Mouse (Mus musculus) heart, postnatal 25 days (tissue): ENCODE measurements around the gene Muc15. TPM values are rescaled to one million over a fixed set of nuclear protein-coding genes. Genes with fewer than 3 reads are reported as not detected.

Source experiments
- DNase-seq: peaks from one replicate; pipeline ENCODE4 v3.0.0; 2022; ENCODE audit warnings: low spot score
- intact Hi-C: fragments of 180-260 bp; cut with DNase I; formaldehyde crosslinking; loops from one replicate; pipeline ENCODE4 v1.15.1; 2025
- total RNA-seq, 2 experiments: library from RNA; stranded (reverse); gene quantifications; 2 replicates each; pipeline ENCODE4 v1.2.3; 2021

The Muc15 gene
- total RNA-seq, result not detected

GRCm38 (mm10) chr2:110721290-110721753 lies at the start of gene Muc15:
TSS of gene Muc15 (plus strand) at chr2:110721340.
- DNase-seq, result no peak
- intact Hi-C loops, result no loop called here

- intact Hi-C loops, result no loop called here
- DNase-seq, result no peak
These were observed 11.7 kb upstream of the Muc15 start for GRCm38 (mm10) chr2:110709436-110709835.

DNA sequence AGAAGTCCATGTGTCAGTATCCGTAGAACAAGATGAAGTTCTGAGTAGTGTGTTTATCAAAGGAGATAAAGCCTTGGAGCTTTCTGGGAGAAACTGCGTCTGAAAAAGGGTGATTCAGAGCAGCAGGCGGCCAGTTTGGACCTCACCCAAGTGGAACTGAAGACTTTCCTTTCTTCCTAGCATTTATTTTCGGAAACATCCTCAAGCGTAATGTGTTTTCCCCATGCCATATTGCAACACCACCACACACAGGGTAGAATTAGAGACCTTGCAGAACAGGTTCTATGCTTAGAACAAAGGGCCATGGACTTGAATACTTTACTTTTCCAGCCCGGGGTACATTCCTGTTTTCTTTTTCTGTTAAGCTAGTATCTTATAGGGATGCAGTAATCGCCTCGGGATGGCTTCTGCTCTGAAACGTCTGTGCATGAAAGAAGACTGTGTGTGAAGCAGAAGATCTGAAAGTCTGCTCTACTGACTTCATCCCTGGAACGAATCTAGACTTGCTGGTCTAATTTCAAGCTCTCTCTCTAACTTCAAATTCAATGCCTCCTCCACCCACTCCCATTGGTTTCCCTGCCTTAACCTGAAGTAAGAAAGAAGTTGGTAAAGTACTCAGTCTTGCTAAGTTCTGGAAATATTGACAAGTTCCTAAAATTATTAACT lies 11.0 kb upstream of the Muc15 start:
- DNase-seq, result peak; percentile 16
- intact Hi-C loops, result no loop called here

DNA sequence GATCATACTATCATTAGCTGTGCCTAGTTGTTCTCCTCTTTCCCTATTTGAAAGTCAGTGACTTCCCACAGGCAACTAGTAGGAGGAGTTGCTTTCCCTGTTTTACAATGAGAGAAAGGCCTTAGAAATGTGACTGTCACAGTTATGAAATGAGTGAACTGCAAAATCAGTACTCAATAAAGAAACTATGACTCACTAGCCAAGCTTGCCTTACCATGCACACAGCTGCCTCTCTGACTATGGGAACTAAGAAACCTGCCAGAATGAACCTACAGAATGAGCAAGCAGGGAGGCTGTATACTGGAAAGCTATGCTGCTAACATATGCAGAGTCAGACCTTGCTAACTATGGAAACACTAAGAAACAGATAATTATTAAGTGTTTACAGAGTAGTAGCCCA lies 2.1 kb upstream of the Muc15 start:
- no peak for DNase-seq
- intact Hi-C loops, result no loop called here

GRCm38 (mm10) chr2:110722208-110722607 lies 1.1 kb downstream of the Muc15 start:
- no peak for DNase-seq
- intact Hi-C loops, result no loop called here

DNA sequence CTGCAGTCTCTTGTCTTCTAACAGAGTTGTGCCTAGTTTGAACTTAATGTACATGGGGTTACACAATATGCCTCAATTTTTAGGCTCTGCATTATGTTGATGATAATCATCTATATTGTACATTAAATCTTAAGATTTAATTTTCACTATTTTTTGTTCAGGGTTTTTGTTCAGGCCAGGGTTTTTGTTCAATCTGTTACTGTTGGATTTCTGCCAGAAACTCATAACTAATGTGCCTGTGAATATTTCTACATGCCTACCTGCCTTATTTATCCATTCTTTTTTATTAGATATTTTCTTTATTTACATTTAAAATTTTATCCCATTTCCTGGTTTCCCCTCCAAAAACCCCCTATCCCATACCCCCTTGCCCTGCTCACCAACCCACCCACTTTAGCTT lies 5.0 kb downstream of the Muc15 start:
- DNase-seq, result no peak
- intact Hi-C loops, result no loop called here

DNA sequence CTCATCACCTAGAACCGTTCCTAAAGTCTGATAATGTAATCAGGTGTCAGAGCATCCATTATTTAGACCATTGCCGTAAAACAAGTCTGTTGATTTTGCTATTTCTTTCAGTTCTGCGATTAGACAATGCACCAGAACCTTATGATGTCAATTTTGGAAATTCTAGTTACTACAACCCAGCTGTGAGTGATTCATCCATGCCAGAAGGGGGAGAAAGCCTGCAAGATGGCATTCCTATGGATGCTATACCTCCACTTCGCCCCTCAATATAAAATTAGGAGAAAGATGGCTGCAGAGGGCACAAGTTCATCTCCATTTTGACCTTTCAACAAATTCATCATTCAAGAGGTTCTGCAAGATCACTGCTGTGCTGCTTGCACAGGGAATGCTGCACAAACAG lies 16.1 kb downstream of the Muc15 start:
- intact Hi-C loops, result no loop called here
- no peak for DNase-seq

GRCm38 (mm10) chr2:110737981-110738380 lies 16.8 kb downstream of the Muc15 start:
- intact Hi-C loops, result no loop called here
- no peak for DNase-seq

DNA sequence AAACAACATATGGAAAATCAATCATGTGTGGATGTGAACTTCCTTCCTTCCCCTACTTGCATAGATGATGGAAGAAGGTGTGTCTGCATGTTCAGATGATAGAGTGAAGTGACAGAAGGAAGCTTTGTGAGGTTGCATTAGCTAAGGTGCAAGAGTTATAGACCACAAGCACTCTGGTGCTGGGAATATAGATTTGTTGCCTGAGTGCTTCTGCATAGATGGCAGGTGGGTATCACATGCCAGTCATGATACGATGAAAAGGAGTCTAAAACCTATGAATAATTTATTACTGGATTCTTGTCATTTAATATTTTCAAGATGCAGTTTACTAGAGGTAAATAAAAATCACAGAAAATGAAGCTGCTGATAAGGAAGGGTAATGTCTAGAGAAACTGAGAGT lies 18.6 kb downstream of the Muc15 start:
- intact Hi-C loops, result no loop called here
- DNase-seq, result no peak

DNA sequence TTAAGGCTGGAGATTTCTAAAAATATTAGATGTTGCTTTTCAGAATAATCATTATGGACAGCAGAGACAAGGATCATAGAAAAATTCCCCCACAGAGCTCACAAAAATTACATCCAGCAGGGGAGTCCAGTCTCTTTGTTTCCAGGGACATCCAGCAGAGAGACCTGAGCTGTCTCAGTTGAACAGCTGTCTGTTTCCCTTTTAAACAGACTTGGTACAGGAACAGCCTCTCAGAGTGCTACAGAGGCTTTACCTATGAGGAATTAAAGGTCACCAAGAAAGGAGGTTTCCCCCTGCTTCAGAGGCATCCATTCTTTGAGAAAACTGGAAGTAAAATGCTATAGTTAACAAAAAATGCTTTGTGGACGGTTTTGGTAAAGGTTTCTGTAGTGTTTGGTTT lies 19.4 kb downstream of the Muc15 start:
- intact Hi-C loops, result no loop called here
- DNase-seq, result no peak

DNA sequence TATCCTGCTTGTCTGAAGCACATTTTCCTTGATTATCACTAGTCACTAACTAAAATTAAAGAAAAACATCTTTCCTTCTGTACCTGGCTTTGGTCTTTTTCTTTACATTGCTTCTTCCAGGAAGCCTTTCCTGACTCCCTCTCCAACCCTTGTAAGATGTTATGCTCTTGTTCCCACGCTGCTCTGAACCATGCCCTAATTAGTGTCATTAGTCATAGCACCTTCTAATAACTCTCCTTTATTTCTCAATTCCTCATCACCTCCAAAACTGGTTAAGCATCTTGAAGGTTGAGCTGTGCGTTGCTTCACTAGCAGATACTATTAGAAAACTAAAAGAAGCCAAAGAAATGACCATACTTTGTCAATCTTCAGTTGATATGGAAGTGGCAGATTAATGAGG lies 36.4 kb downstream of the Muc15 start:
- intact Hi-C loops, result no loop called here
- no peak for DNase-seq

- no peak for DNase-seq
- intact Hi-C loops, result no loop called here
These were observed 38.3 kb downstream of the Muc15 start for GRCm38 (mm10) chr2:110759434-110759833.

DNA sequence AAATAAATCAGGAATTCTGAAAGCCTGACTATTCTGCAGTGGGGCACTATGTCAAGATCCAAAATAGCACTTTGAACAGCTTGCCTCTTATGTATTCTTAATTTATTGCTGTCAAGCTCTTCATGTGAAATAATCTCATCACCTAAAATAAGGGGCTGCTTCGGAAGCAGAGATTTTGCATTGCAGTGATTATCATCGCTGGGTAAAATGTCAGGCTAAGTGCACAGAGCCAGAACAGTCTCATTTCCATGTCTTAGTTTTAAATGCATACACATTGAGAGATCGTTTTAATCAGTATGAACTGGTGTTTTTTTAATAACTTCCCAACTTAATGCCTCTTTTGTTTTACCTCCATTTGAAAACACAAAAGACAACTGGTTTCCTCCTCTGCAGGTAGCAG lies 66.3 kb downstream of the Muc15 start:
- DNase-seq, result no peak
- intact Hi-C loops, result no loop called here

Other genes starting within 250 kb of the Muc15 start
- gene Slc5a12, start 124.0 kb upstream of the Muc15 start, total RNA-seq, result not detected
- gene Ano3, start 229.6 kb downstream of the Muc15 start, total RNA-seq, result under 1 TPM; 0.08 to 0.29 TPM